Mouse (Mus musculus): Measurements from ENCODE around the gene Zc2hc1b.

DNA sequence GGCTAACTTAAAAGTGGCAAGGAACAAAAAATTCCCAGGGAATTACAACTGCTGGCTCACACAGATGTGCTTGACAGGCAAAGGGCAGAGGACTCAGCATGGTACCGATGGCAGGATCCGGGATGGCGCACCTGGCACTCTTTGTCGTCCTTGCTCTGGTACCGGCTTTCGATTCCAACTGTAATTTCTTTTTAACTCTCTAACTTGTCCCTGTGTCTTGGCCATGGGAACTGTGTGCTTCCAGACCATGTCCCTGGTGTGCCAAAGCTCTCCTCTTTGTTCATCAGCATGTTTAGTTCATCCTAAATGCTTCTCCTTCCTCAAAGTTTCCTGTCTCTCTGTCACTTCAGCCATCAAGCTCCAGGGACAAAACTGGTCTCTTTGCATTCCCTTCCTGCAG lies 39.9 kb downstream of the Zc2hc1b start:
- TF ChIP-seq POLR2A (IDR thresholded peaks at IDR 0.05; ENCODE audit: low read depth, low read length), result no peak
- TF ChIP-seq CTCF (conservative IDR thresholded peaks at IDR 0.05; ENCODE audit: insufficient read depth, insufficient read length, low read depth, low read length), result no peak
